Mouse (Mus musculus): ENCODE results near the gene Cpne8.

Gene Cpne8

GRCm38 (mm10) chr15:90678985-90679759, at the start of gene Cpne8:
Gene Cpne8 (minus strand): TSS chr15:90679432.
- DNase-seq (ENCODE audit: low spot score) = peak; percentile 78

- DNase-seq (ENCODE audit: low spot score) = no peak
Observed at GRCm38 (mm10) chr15:90717717-90718116, 38.5 kb upstream of the Cpne8 start.

- no peak for DNase-seq (ENCODE audit: low spot score)
Observed at GRCm38 (mm10) chr15:90709296-90709695, 30.1 kb upstream of the Cpne8 start.

- no peak for DNase-seq (ENCODE audit: low spot score)
Observed at GRCm38 (mm10) chr15:90704314-90704713, 25.1 kb upstream of the Cpne8 start.

GRCm38 (mm10) chr15:90703502-90704232, 24.4 kb upstream of the Cpne8 start:
- no peak for DNase-seq (ENCODE audit: low spot score)

GRCm38 (mm10) chr15:90686770-90687169, 7.5 kb upstream of the Cpne8 start:
- no peak for DNase-seq (ENCODE audit: low spot score)

- DNase-seq (ENCODE audit: low spot score) = peak; percentile 67
Observed at GRCm38 (mm10) chr15:90679760-90680579, 738 bp upstream of the Cpne8 start.

- peak; percentile 27 for DNase-seq (ENCODE audit: low spot score)
Observed at GRCm38 (mm10) chr15:90678488-90678887, 744 bp downstream of the Cpne8 start.

GRCm38 (mm10) chr15:90669494-90669893, 9.7 kb downstream of the Cpne8 start:
- DNase-seq (ENCODE audit: low spot score) = no peak

GRCm38 (mm10) chr15:90666893-90667292, 12.3 kb downstream of the Cpne8 start:
- no peak for DNase-seq (ENCODE audit: low spot score)

- DNase-seq (ENCODE audit: low spot score) = peak; percentile 10
Observed at GRCm38 (mm10) chr15:90664615-90665014, 14.6 kb downstream of the Cpne8 start.

- DNase-seq (ENCODE audit: low spot score) = no peak
Observed at GRCm38 (mm10) chr15:90663631-90664030, 15.6 kb downstream of the Cpne8 start.

- no peak for DNase-seq (ENCODE audit: low spot score)
Observed at GRCm38 (mm10) chr15:90660723-90661122, 18.5 kb downstream of the Cpne8 start.

GRCm38 (mm10) chr15:90658053-90658452, 21.2 kb downstream of the Cpne8 start:
- DNase-seq (ENCODE audit: low spot score) = no peak

GRCm38 (mm10) chr15:90656521-90656920, 22.7 kb downstream of the Cpne8 start:
- no peak for DNase-seq (ENCODE audit: low spot score)

GRCm38 (mm10) chr15:90647011-90647577, 32.1 kb downstream of the Cpne8 start:
- no peak for DNase-seq (ENCODE audit: low spot score)

GRCm38 (mm10) chr15:90646326-90646725, 32.9 kb downstream of the Cpne8 start:
- no peak for DNase-seq (ENCODE audit: low spot score)

- no peak for DNase-seq (ENCODE audit: low spot score)
Observed at GRCm38 (mm10) chr15:90645828-90646227, 33.4 kb downstream of the Cpne8 start.

- no peak for DNase-seq (ENCODE audit: low spot score)
Observed at GRCm38 (mm10) chr15:90624201-90624600, 55.0 kb downstream of the Cpne8 start.

GRCm38 (mm10) chr15:90622005-90622404, 57.2 kb downstream of the Cpne8 start:
- no peak for DNase-seq (ENCODE audit: low spot score)

- no peak for DNase-seq (ENCODE audit: low spot score)
Observed at GRCm38 (mm10) chr15:90619736-90620135, 59.5 kb downstream of the Cpne8 start.
